Mouse (Mus musculus) heart, embryonic 15.5 days (tissue): ENCODE measurements at regions not wholly inside any gene's neighbourhood (a gene's known extent, or its start where the extent isn't known, plus 50 kb on each side); places are given as distances from the start of the nearest gene placed in this dataset.

Source experiments
- ATAC-seq: fragments of 200-750 bp; cut with Nextera tagmentation; replicated peaks from 2 replicates; pipeline ENCODE4 v1.8.0; 2017; ENCODE audit warnings: low read depth, moderate TSS enrichment; ENCODE audit not compliant: insufficient number of reproducible peaks, insufficient read depth, low FRiP score
- H3K27ac ChIP-seq: fragments of 300-500 bp; sonication (generic); 2 replicates; pipeline ENCODE4 v1.5.1; 2015; ENCODE audit warnings: mild to moderate bottlenecking, inconsistent platforms
- H3K27me3 ChIP-seq: fragments of 300-500 bp; sonication (generic); 2 replicates; pipeline ENCODE4 v1.6.1; 2015; ENCODE audit warnings: inconsistent platforms
- H3K36me3 ChIP-seq: fragments of 300-500 bp; sonication (generic); 2 replicates; pipeline ENCODE4 v1.6.1; 2015; ENCODE audit warnings: mild to moderate bottlenecking, inconsistent platforms
- H3K4me1 ChIP-seq: fragments of 300-500 bp; sonication (generic); replicated peaks from 2 replicates; pipeline ENCODE4 v1.6.1; 2015; ENCODE audit warnings: inconsistent platforms
- H3K4me2 ChIP-seq: fragments of 300-500 bp; sonication (generic); 2 replicates; pipeline ENCODE4 v1.6.1; 2015; ENCODE audit warnings: inconsistent platforms, mild to moderate bottlenecking, moderate library complexity
- H3K4me3 ChIP-seq: fragments of 300-500 bp; sonication (generic); 2 replicates; pipeline ENCODE4 v1.5.1; 2015; ENCODE audit warnings: mild to moderate bottlenecking, inconsistent platforms
- H3K9ac ChIP-seq: fragments of 300-500 bp; sonication (generic); 2 replicates; pipeline ENCODE4 v1.6.1; 2015; ENCODE audit warnings: mild to moderate bottlenecking, inconsistent platforms
- H3K9me3 ChIP-seq: fragments of 300-500 bp; sonication (generic); replicated peaks from 2 replicates; pipeline ENCODE4 v1.6.1; 2016; ENCODE audit warnings: inconsistent platforms
- WGBS: fragments of 180-500 bp; shearing (Covaris S2); methylation state at CpG from one replicate; pipeline ENCODE4 v1.1.7; 2015; ENCODE audit warnings: mixed read lengths; 5-methylcytosine and 5-hydroxymethylcytosine counted together

DNA sequence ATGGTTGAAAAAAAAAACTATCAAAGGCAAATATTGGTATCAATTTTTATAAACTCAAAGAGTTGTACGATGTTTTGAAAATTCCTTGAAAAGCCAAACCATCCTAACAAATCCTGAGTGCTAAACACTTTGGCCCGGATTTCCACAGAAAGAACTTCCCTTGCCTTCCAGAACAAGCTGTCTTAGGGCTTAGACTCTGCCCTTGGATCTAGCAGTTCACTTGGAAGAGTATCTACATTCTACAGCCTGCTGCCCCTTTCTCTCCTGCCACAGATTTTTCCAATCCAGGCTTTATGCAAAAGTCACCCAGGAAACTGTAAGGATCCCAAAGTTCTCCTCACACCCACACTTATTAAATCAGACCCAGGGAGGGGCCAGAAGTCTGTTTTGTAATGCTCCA is 57.6 kb upstream of the Gdf10 start:
- ATAC-seq = no peak
- Histone ChIP-seq H3K4me2 (no peak overlapping the region), H3K9ac (no peak overlapping the region), H3K27ac (no peak overlapping the region), H3K36me3 (no peaks in the 10 kb centered on the region), H3K4me3 (no peak overlapping the region), H3K4me1 (no peaks in the 10 kb centered on the region), H3K9me3 (no peaks in the 10 kb centered on the region), H3K27me3 (no peaks in the 10 kb centered on the region)
- WGBS = 75% methylated on average over 2 of the region's 2 CpGs

DNA sequence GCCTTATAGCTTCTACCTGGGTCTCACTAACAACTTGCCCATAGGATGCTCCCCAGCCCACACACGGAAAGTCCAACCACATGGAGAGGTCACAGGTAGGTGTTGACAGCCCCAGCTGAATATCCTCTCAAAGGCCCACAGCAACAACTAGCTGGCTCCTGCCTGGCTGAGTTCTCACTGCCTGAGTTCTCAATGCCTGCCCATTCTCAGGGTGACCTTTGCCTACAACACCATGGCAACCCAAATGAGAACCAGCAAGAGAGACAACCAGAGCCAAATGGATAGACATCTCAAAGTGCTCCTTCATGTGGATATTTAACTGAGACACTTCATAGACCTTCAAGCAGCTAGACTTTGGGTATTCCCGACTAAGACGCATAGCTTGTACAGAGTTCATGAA is 55.7 kb upstream of the Gdf10 start:
- ATAC-seq = no peak
- Histone ChIP-seq H3K4me3 (no peak overlapping the region), H3K4me2 (no peak overlapping the region), H3K9me3 (no peaks in the 10 kb centered on the region), H3K9ac (no peak overlapping the region), H3K27me3 (no peaks in the 10 kb centered on the region), H3K36me3 (no peaks in the 10 kb centered on the region), H3K27ac (no peak overlapping the region), H3K4me1 (no peaks in the 10 kb centered on the region)
- WGBS = 79% methylated on average over 3 of the region's 3 CpGs
